Mouse (Mus musculus) lung, adult 18-20 months (tissue): ENCODE measurements around the gene Lmnb2.

ENCODE experiments used
- DNase-seq, 2 experiments: peaks; one replicate each; pipeline ENCODE4 v3.0.0; 2022; ENCODE audit warnings: mixed read lengths in 2 of 2

Lmnb2 gene

GRCm38 (mm10) chr10:80928586-80929298 is 10.7 kb upstream of the Lmnb2 start:
- peak; percentile 90 to 93 for DNase-seq

GRCm38 (mm10) chr10:80925472-80925871 is 7.4 kb upstream of the Lmnb2 start:
- no peak for DNase-seq

- peak in 1 of 2 experiments; percentile 57 for DNase-seq
Observed at GRCm38 (mm10) chr10:80921923-80922322, 3.9 kb upstream of the Lmnb2 start.

GRCm38 (mm10) chr10:80917336-80917778 is 688 bp downstream of the Lmnb2 start:
- DNase-seq, result no peak

GRCm38 (mm10) chr10:80915736-80916135 is 2.3 kb downstream of the Lmnb2 start:
- DNase-seq, result no peak

GRCm38 (mm10) chr10:80915260-80915659 is 2.8 kb downstream of the Lmnb2 start:
- DNase-seq, result no peak

GRCm38 (mm10) chr10:80914253-80914656 is 3.8 kb downstream of the Lmnb2 start:
- DNase-seq, result no peak

GRCm38 (mm10) chr10:80913364-80914011 is 4.6 kb downstream of the Lmnb2 start:
- no peak for DNase-seq

GRCm38 (mm10) chr10:80911891-80912290 is 6.2 kb downstream of the Lmnb2 start:
- no peak for DNase-seq

- no peak for DNase-seq
Observed at GRCm38 (mm10) chr10:80911354-80911753, 6.7 kb downstream of the Lmnb2 start.

GRCm38 (mm10) chr10:80909375-80910162 is 8.5 kb downstream of the Lmnb2 start:
- no peak for DNase-seq

GRCm38 (mm10) chr10:80904709-80905108 is 13.3 kb downstream of the Lmnb2 start:
- DNase-seq, result no peak

GRCm38 (mm10) chr10:80904004-80904693 is 13.9 kb downstream of the Lmnb2 start:
- DNase-seq, result peak in 1 of 2 experiments; percentile 19

- no peak for DNase-seq
Observed at GRCm38 (mm10) chr10:80903282-80903681, 14.8 kb downstream of the Lmnb2 start.

GRCm38 (mm10) chr10:80902273-80902940 is 15.6 kb downstream of the Lmnb2 start:
- no peak for DNase-seq

- DNase-seq, result no peak
Observed at GRCm38 (mm10) chr10:80901409-80902272, 16.4 kb downstream of the Lmnb2 start.

GRCm38 (mm10) chr10:80900318-80901247 is 17.5 kb downstream of the Lmnb2 start, which contains the start of gene Timm13:
Gene Timm13 (minus strand): TSS chr10:80900969.
- DNase-seq, result peak; percentile 99 to 100

- no peak for DNase-seq
Observed at GRCm38 (mm10) chr10:80899591-80900317, 18.3 kb downstream of the Lmnb2 start.

GRCm38 (mm10) chr10:80899074-80899473 is 19.0 kb downstream of the Lmnb2 start:
- DNase-seq, result no peak
